Mouse (Mus musculus) liver, embryonic 11.5 days (tissue): ENCODE measurements around the gene Gstt2. TPM values are rescaled to one million over a fixed set of nuclear protein-coding genes. Genes with fewer than 3 reads are reported as not detected.
"Not testable (repeated sequence)": the region's sequence is repeated elsewhere in the genome, so short reads cannot be mapped to it uniquely, and the experiment has no call there.

Source experiments
- ATAC-seq: fragments of 200-750 bp; cut with Nextera tagmentation; replicated peaks from 2 replicates; pipeline ENCODE4 v1.8.0; 2017; ENCODE audit warnings: moderate number of reproducible peaks, mild to moderate bottlenecking, moderate TSS enrichment, moderate library complexity; ENCODE audit not compliant: low FRiP score
- DNase-seq: peaks from one replicate; pipeline ENCODE4 v3.0.0-alpha.2; 2017; ENCODE audit warnings: low spot score
- H3K27ac ChIP-seq: fragments of 300-500 bp; sonication (generic); 2 replicates; pipeline ENCODE4 v1.5.1; 2014; ENCODE audit warnings: mild to moderate bottlenecking, low read depth, low read length, control low read depth
- H3K27me3 ChIP-seq: fragments of 300-500 bp; sonication (generic); replicated peaks from 2 replicates; pipeline ENCODE4 v1.6.1; 2014; ENCODE audit warnings: low read length, mixed read lengths; ENCODE audit not compliant: control insufficient read depth, insufficient read depth
- H3K36me3 ChIP-seq: fragments of 300-500 bp; sonication (generic); 2 replicates; pipeline ENCODE4 v1.6.1; 2014; ENCODE audit warnings: mild to moderate bottlenecking, low read length, moderate library complexity, mixed read lengths; ENCODE audit not compliant: control insufficient read depth, insufficient read depth
- H3K4me1 ChIP-seq: fragments of 300-500 bp; sonication (generic); replicated peaks from 2 replicates; pipeline ENCODE4 v1.6.1; 2014; ENCODE audit warnings: low read length, mixed read lengths; ENCODE audit not compliant: control insufficient read depth, insufficient read depth
- H3K4me2 ChIP-seq: fragments of 300-500 bp; sonication (generic); 2 replicates; pipeline ENCODE4 v1.6.1; 2014; ENCODE audit warnings: mild to moderate bottlenecking, control low read depth, moderate library complexity
- H3K4me3 ChIP-seq: fragments of 300-500 bp; sonication (generic); 2 replicates; pipeline ENCODE4 v1.5.1; 2014; ENCODE audit warnings: low read depth, low read length, control low read depth
- H3K9ac ChIP-seq: fragments of 300-500 bp; sonication (generic); 2 replicates; pipeline ENCODE4 v1.6.1; 2014; ENCODE audit warnings: low read depth, low read length, control low read depth
- H3K9me3 ChIP-seq: fragments of 300-500 bp; sonication (generic); 2 replicates; pipeline ENCODE4 v1.6.1; 2016; ENCODE audit warnings: low read length, inconsistent platforms, mixed read lengths; ENCODE audit not compliant: control insufficient read depth
- WGBS: fragments of 180-500 bp; shearing (Covaris S2); extraction: QIAGEN DNeasy Blood & Tissue Kit; methylation state at CpG from one replicate; pipeline ENCODE4 v1.1.7; 2014; 5-methylcytosine and 5-hydroxymethylcytosine counted together
- polyA plus RNA-seq: library from polyadenylated mRNA; unstranded; fragments of >200 nt; fragmentation: Nextera tagmentation; extraction: Ambion mirVana; gene quantifications from 2 replicates; pipeline ENCODE4 v1.2.1, GENCODE M21; 2014

Gene Gstt2
- polyA plus RNA-seq, 1 experiment from 2014 or later, result 39.6 TPM

- H3K4me3 ChIP-seq, result no peak overlapping the region
- no peak overlapping the region for H3K9ac ChIP-seq
- H3K27me3 ChIP-seq, result no peaks in the 10 kb centered on the region
- DNase-seq, result no peak
- peaks cover 10% of the 10 kb centered on the region; the same call in 1 of the 2 replicates for H3K4me1 ChIP-seq
- H3K36me3 ChIP-seq, result no peaks in the 10 kb centered on the region
- ATAC-seq, result no peak
- H3K4me2 ChIP-seq, result peak overlapping the region; percentile 76
- H3K9me3 ChIP-seq, result no peaks in the 10 kb centered on the region
- no peak overlapping the region for H3K27ac ChIP-seq
- WGBS, result 57% methylated on average over 10 of the region's 10 CpGs
These were observed 36.4 kb upstream of the Gstt2 start for GRCm38 (mm10) chr10:75873543-75874170.

- Histone ChIP-seq H3K36me3 (no peaks in the 10 kb centered on the region), H3K4me2 (peak overlapping the region; percentile 76), H3K27me3 (no peaks in the 10 kb centered on the region), H3K4me1 (peaks cover 10% of the 10 kb centered on the region; the same call in 1 of the 2 replicates), H3K4me3 (peak overlapping the region; percentile 40), H3K9me3 (no peaks in the 10 kb centered on the region), H3K27ac (no peak overlapping the region), H3K9ac (peak overlapping the region; percentile 46)
- ATAC-seq (peak; percentile 88), DNase-seq (no peak)
- 4% methylated on average over 11 of the region's 11 CpGs for WGBS
These were observed 35.8 kb upstream of the Gstt2 start for GRCm38 (mm10) chr10:75872915-75873542.

DNA sequence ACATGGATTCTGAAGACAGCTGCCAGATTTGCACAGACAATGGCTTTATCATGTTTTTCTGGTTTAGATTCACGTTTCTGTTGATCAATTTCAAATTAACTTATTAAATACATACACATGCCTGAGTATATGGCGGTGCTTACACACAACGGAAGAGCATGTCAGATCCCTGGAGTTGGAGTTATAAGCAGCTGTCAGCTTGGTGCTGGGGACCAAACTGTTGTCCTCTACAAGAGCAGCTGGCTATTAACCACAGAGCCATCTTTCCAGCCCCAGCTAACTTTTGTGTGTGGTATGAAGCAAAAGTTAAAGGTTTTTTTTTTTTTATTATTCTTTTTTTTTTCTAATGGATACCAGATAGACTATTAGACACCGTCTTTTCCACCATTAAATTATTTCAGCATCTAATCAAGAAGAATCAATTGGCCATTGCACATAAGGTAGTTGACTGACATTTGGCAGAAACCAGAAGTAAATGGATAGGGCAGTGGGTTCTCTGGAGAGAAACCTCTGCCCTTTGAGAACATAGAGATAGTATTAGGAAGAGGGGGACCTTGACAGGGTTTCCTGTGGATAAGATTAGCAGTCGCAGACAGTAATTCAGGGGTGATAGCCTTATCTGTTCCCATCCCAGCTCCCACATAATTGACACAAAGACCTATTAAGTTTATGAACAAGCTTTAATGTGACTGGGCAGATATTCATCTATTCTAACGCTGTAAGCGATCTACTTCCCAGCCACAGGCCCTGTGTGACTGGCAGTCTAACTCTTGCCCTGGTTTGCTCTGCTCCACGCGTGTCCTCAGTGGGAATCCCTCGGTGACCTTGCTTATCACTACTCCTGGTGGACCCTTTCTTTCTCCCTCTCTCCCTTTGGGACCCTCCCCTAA is 35.0 kb upstream of the Gstt2 start:
- peak; percentile 38 for ATAC-seq
- no peak overlapping the region for H3K27ac ChIP-seq
- 32% methylated on average over 10 of the region's 10 CpGs for WGBS

GRCm38 (mm10) chr10:75861587-75861986 is 24.4 kb upstream of the Gstt2 start:
- Histone ChIP-seq H3K9ac (no peak overlapping the region), H3K27ac (no peak overlapping the region), H3K27me3 (no peaks in the 10 kb centered on the region), H3K4me2 (no peak overlapping the region), H3K4me3 (no peak overlapping the region), H3K9me3 (no peaks in the 10 kb centered on the region), H3K4me1 (peaks cover 18% of the 10 kb centered on the region), H3K36me3 (peaks cover 14% of the 10 kb centered on the region)
- ATAC-seq (no peak), DNase-seq (no peak)
- 71% methylated on average over 5 of the region's 5 CpGs for WGBS

More for the DNA sequence above, 35.0 kb upstream of the Gstt2 start:
- Histone ChIP-seq H3K4me2 (peak overlapping the region; percentile 76), H3K9me3 (no peaks in the 10 kb centered on the region), H3K27me3 (no peaks in the 10 kb centered on the region), H3K36me3 (no peaks in the 10 kb centered on the region), H3K9ac (peak overlapping the region; percentile 46), H3K4me1 (peaks cover 10% of the 10 kb centered on the region; the same call in 1 of the 2 replicates), H3K4me3 (peak overlapping the region; percentile 40)
- DNase-seq, result no peak

DNA sequence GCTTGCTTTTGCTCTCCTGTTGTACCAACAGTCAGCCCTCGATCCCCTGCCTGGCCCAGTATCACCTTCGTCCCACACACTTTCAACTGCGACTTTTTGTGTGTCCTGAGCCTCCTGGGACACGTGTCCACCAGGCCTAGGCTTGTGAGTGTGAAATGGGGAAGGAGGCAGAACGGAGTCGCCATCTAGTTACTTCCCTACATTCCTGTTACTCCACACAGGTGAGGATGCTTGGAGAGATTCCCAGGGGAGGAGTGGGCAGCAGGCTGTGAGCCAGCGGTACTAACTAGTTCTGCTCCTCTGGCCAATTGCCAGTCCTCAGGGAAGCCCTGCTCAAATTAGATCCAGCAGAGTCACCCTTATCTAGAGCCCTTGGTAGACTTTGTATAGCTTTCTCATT is 23.5 kb upstream of the Gstt2 start:
- DNase-seq (no peak), ATAC-seq (no peak)
- Histone ChIP-seq H3K4me3 (no peak overlapping the region), H3K9me3 (no peaks in the 10 kb centered on the region), H3K4me1 (peaks cover 18% of the 10 kb centered on the region), H3K27ac (peak overlapping the region; percentile 91; the same call in 1 of the 2 replicates), H3K9ac (peak overlapping the region; percentile 25), H3K4me2 (peak overlapping the region; percentile 3; the same call in 1 of the 2 replicates), H3K36me3 (peaks cover 14% of the 10 kb centered on the region), H3K27me3 (no peaks in the 10 kb centered on the region)
- WGBS, result 35% methylated on average over 7 of the region's 7 CpGs

DNA sequence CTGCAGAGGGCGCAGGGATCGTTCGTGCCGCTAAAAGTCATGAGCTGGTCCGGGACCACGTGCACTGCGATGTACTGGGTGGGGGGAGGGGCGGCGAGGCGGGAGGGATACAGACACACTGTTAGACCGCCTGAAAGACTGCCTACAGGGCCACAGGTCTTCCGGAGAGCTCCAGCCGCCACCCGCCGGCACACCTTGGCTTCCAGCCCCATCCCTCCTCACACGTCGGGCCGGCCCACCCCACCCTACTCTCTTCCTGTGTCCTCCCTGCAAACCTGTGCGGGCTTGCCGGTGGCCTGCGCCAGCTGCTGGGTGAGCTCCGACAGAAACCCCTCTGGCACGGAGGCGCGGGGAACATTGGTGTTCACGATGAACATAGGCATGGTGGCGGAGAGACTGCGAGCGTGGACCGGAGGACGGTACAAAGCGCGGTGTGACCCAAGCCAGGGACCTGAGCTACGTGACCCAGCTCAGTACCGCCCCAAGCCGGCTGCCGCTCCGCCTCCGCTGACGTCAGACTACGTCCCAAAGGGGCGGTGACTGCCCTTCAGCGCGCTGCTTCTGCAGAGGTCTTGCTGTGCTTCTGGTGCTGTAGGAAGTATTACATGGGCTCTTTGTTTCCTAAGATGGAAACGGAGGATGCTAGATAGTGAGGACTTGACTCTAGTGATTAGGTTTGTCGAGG is 22.7 kb upstream of the Gstt2 start, which contains the start of gene Mif:
Gene Mif, minus strand, starts transcription at position 455 of the 685 bp plus-strand sequence.
- Histone ChIP-seq H3K36me3 (peaks cover 14% of the 10 kb centered on the region), H3K27ac (peak within 1 kb of the TSS; percentile 91), H3K9ac (peak within 1 kb of the TSS; percentile 95), H3K4me1 (peaks cover 18% of the 10 kb centered on the region), H3K4me3 (peak within 1 kb of the TSS; percentile 76), H3K4me2 (peak within 1 kb of the TSS; percentile 94)
- not testable (repeated sequence) for H3K9me3 ChIP-seq, H3K27me3 ChIP-seq
- peak; percentile 95 for ATAC-seq
- peak; percentile 91 for DNase-seq
- WGBS, result under 1% methylated on average over 42 of the region's 46 CpGs

- Histone ChIP-seq H3K9me3 (no peaks in the 10 kb centered on the region), H3K4me3 (peak overlapping the region; percentile 76), H3K27me3 (no peaks in the 10 kb centered on the region), H3K36me3 (peaks cover 14% of the 10 kb centered on the region), H3K4me2 (peak overlapping the region; percentile 94), H3K4me1 (peaks cover 18% of the 10 kb centered on the region), H3K9ac (peak overlapping the region; percentile 95), H3K27ac (peak overlapping the region; percentile 91)
- WGBS, result 1% methylated on average over 26 of the region's 27 CpGs
- peak; percentile 48 for ATAC-seq
- DNase-seq, result no peak
These were observed 22.0 kb upstream of the Gstt2 start for GRCm38 (mm10) chr10:75859107-75859746.
